Mouse (Mus musculus): ENCODE results near the gene Rims4. TPM values are rescaled to one million over a fixed set of nuclear protein-coding genes. Genes with fewer than 3 reads are reported as not detected.

Rims4 gene
- polyA plus RNA-seq, 2 experiments = 0.12 to 0.19 TPM

GRCm38 (mm10) chr2:163895156-163895555 is 23.3 kb downstream of the Rims4 start:
- no peaks in the 10 kb centered on the region for H3K9me3 ChIP-seq (ENCODE audit: control insufficient read depth, low read length)
- TF ChIP-seq POLR2A (IDR thresholded peaks at IDR 0.05; ENCODE audit: borderline replicate concordance, extremely low read depth, insufficient read depth, insufficient read length) = no peak
- no peaks in the 10 kb centered on the region; the same call in 1 of the 2 replicates for H3K4me1 ChIP-seq (ENCODE audit: control insufficient read depth, insufficient read depth, low read length)
- no peak overlapping the region for H3K27ac ChIP-seq (replicated peaks; ENCODE audit: low read depth, low read length)
- no peaks in the 10 kb centered on the region for H3K27me3 ChIP-seq (ENCODE audit: control insufficient read depth, insufficient read depth, low read length)
- no peak overlapping the region for H3K9ac ChIP-seq (ENCODE audit: low read depth, low read length, severe bottlenecking)
- H3K4me2 ChIP-seq (replicated peaks; ENCODE audit: low read depth, low read length, severe bottlenecking) = no peak overlapping the region
- ATAC-seq (ENCODE audit: low FRiP score, low read depth) = no peak
- WGBS = 56% methylated on average over 2 of the region's 2 CpGs
- no peak for DNase-seq (ENCODE audit: low spot score)
- no peaks in the 10 kb centered on the region for H3K36me3 ChIP-seq (ENCODE audit: control insufficient read depth, insufficient read depth, low read length)
- H3K4me3 ChIP-seq (replicated peaks; ENCODE audit: low read length) = no peak overlapping the region

GRCm38 (mm10) chr2:163893446-163894370 is 24.8 kb downstream of the Rims4 start:
- ATAC-seq (ENCODE audit: low FRiP score, low read depth) = no peak
- TF ChIP-seq POLR2A (IDR thresholded peaks at IDR 0.05; ENCODE audit: borderline replicate concordance, extremely low read depth, insufficient read depth, insufficient read length) = no peak
- Histone ChIP-seq H3K4me2 (replicated peaks; ENCODE audit: low read depth, low read length, severe bottlenecking) (no peak overlapping the region), H3K27me3 (ENCODE audit: control insufficient read depth, insufficient read depth, low read length) (no peaks in the 10 kb centered on the region), H3K4me1 (ENCODE audit: control insufficient read depth, insufficient read depth, low read length) (no peaks in the 10 kb centered on the region), H3K36me3 (ENCODE audit: control insufficient read depth, insufficient read depth, low read length) (no peaks in the 10 kb centered on the region), H3K9me3 (ENCODE audit: control insufficient read depth, low read length) (no peaks in the 10 kb centered on the region), H3K27ac (replicated peaks; ENCODE audit: low read depth, low read length) (no peak overlapping the region), H3K4me3 (replicated peaks; ENCODE audit: low read length) (no peak overlapping the region), H3K9ac (ENCODE audit: low read depth, low read length, severe bottlenecking) (no peak overlapping the region)
- 50% methylated on average over 7 of the region's 7 CpGs for WGBS
- no peak for DNase-seq (ENCODE audit: low spot score)

GRCm38 (mm10) chr2:163891271-163891670 is 27.2 kb downstream of the Rims4 start:
- no peak overlapping the region for H3K9ac ChIP-seq (ENCODE audit: low read depth, low read length, severe bottlenecking)
- ATAC-seq (ENCODE audit: low FRiP score, low read depth) = no peak
- no peak for TF ChIP-seq POLR2A (IDR thresholded peaks at IDR 0.05; ENCODE audit: borderline replicate concordance, extremely low read depth, insufficient read depth, insufficient read length)
- no peak overlapping the region for H3K27ac ChIP-seq (replicated peaks; ENCODE audit: low read depth, low read length)
- H3K36me3 ChIP-seq (ENCODE audit: control insufficient read depth, insufficient read depth, low read length) = no peaks in the 10 kb centered on the region
- no peaks in the 10 kb centered on the region for H3K27me3 ChIP-seq (ENCODE audit: control insufficient read depth, insufficient read depth, low read length)
- no peaks in the 10 kb centered on the region for H3K9me3 ChIP-seq (ENCODE audit: control insufficient read depth, low read length)
- H3K4me1 ChIP-seq (ENCODE audit: control insufficient read depth, insufficient read depth, low read length) = no peaks in the 10 kb centered on the region
- no peak overlapping the region for H3K4me2 ChIP-seq (replicated peaks; ENCODE audit: low read depth, low read length, severe bottlenecking)
- no peak overlapping the region for H3K4me3 ChIP-seq (replicated peaks; ENCODE audit: low read length)
- DNase-seq (ENCODE audit: low spot score) = no peak
- 92% methylated on average over 11 of the region's 11 CpGs for WGBS

- H3K4me3 ChIP-seq (replicated peaks; ENCODE audit: low read length) = no peak overlapping the region
- H3K4me2 ChIP-seq (replicated peaks; ENCODE audit: low read depth, low read length, severe bottlenecking) = no peak overlapping the region
- H3K36me3 ChIP-seq (ENCODE audit: control insufficient read depth, insufficient read depth, low read length) = no peaks in the 10 kb centered on the region
- ATAC-seq (ENCODE audit: low FRiP score, low read depth) (no peak), DNase-seq (ENCODE audit: low spot score) (no peak)
- WGBS = 54% methylated on average over 11 of the region's 11 CpGs
- H3K9me3 ChIP-seq (ENCODE audit: control insufficient read depth, low read length) = no peaks in the 10 kb centered on the region
- H3K27me3 ChIP-seq (ENCODE audit: control insufficient read depth, insufficient read depth, low read length) = no peaks in the 10 kb centered on the region
- H3K9ac ChIP-seq (ENCODE audit: low read depth, low read length, severe bottlenecking) = no peak overlapping the region
- H3K4me1 ChIP-seq (ENCODE audit: control insufficient read depth, insufficient read depth, low read length) = no peaks in the 10 kb centered on the region
- H3K27ac ChIP-seq (replicated peaks; ENCODE audit: low read depth, low read length) = no peak overlapping the region
- no peak for TF ChIP-seq POLR2A (IDR thresholded peaks at IDR 0.05; ENCODE audit: borderline replicate concordance, extremely low read depth, insufficient read depth, insufficient read length)
Observed at GRCm38 (mm10) chr2:163890586-163890985, 27.9 kb downstream of the Rims4 start.

- 31% methylated on average over 6 of the region's 6 CpGs for WGBS
- ATAC-seq (ENCODE audit: low FRiP score, low read depth) = no peak
- Histone ChIP-seq H3K4me1 (ENCODE audit: control insufficient read depth, insufficient read depth, low read length) (no peaks in the 10 kb centered on the region), H3K27ac (replicated peaks; ENCODE audit: low read depth, low read length) (no peak overlapping the region), H3K36me3 (ENCODE audit: control insufficient read depth, insufficient read depth, low read length) (no peaks in the 10 kb centered on the region), H3K4me3 (replicated peaks; ENCODE audit: low read length) (no peak overlapping the region), H3K9me3 (ENCODE audit: control insufficient read depth, low read length) (no peaks in the 10 kb centered on the region), H3K9ac (ENCODE audit: low read depth, low read length, severe bottlenecking) (no peak overlapping the region), H3K27me3 (ENCODE audit: control insufficient read depth, insufficient read depth, low read length) (no peaks in the 10 kb centered on the region), H3K4me2 (replicated peaks; ENCODE audit: low read depth, low read length, severe bottlenecking) (no peak overlapping the region)
- no peak for TF ChIP-seq POLR2A (IDR thresholded peaks at IDR 0.05; ENCODE audit: borderline replicate concordance, extremely low read depth, insufficient read depth, insufficient read length)
- no peak for DNase-seq (ENCODE audit: low spot score)
Observed at GRCm38 (mm10) chr2:163889411-163889810, 29.1 kb downstream of the Rims4 start.
